Mouse (Mus musculus) erythroblast, embryonic 14.5 days (primary cell): ENCODE data around the gene Nphs1.

Source experiments
- GATA1 ChIP-seq: IDR thresholded peaks from 2 replicates; pipeline ENCODE4 v1.6.1; 2012; ENCODE audit warnings: low read length, inconsistent platforms, mixed read lengths
- TAL1 ChIP-seq: IDR thresholded peaks from 3 replicates; pipeline ENCODE4 v1.6.1; 2012; ENCODE audit warnings: low read length, inconsistent platforms, mixed read lengths

- TF ChIP-seq GATA1 (no peak), TAL1 (no peak)
Observed at GRCm38 (mm10) chr7:30526399-30526798, 68.3 kb downstream of the Nphs1 start.
